Mouse (Mus musculus) CD4-positive, CD25-positive, alpha-beta regulatory T cell, adult 4 months (primary cell): ENCODE results near the gene Sft2d2. TPM values are rescaled to one million over a fixed set of nuclear protein-coding genes. Genes with fewer than 3 reads are reported as not detected.
A peak's percentile ranks its signal among the peaks of the same experiment; 100 is the strongest.

ENCODE experiments used
- ATAC-seq: one replicate; pipeline ENCODE4 v1.8.0; 2017
- polyA plus RNA-seq, 2 experiments: library from polyadenylated mRNA; unstranded; fragments of 100-300 nt; shearing (Covaris generic); gene quantifications; one replicate each; pipeline ENCODE4 v1.2.1; 2017

Gene Sft2d2
- polyA plus RNA-seq, 2 experiments from 2014 or later, result 25.2 to 34.2 TPM

- no peak for ATAC-seq
Measured at GRCm38 (mm10) chr1:165190571-165191273, 3.5 kb downstream of the Sft2d2 start.

GRCm38 (mm10) chr1:165190068-165190467 is 4.2 kb downstream of the Sft2d2 start:
- no peak for ATAC-seq

GRCm38 (mm10) chr1:165188806-165189580 is 5.2 kb downstream of the Sft2d2 start:
- ATAC-seq, result peak; percentile 71

- no peak for ATAC-seq
Measured at GRCm38 (mm10) chr1:165187357-165187756, 6.9 kb downstream of the Sft2d2 start.

GRCm38 (mm10) chr1:165186491-165186890 is 7.7 kb downstream of the Sft2d2 start:
- no peak for ATAC-seq

- ATAC-seq, result no peak
Measured at GRCm38 (mm10) chr1:165185116-165185515, 9.1 kb downstream of the Sft2d2 start.

- ATAC-seq, result no peak
Measured at GRCm38 (mm10) chr1:165184178-165184577, 10.1 kb downstream of the Sft2d2 start.

- no peak for ATAC-seq
Measured at GRCm38 (mm10) chr1:165183400-165183799, 10.8 kb downstream of the Sft2d2 start.

- no peak for ATAC-seq
Measured at GRCm38 (mm10) chr1:165179321-165179720, 14.9 kb downstream of the Sft2d2 start.

GRCm38 (mm10) chr1:165178075-165178474 is 16.2 kb downstream of the Sft2d2 start:
- no peak for ATAC-seq

GRCm38 (mm10) chr1:165174059-165174616 is 20.1 kb downstream of the Sft2d2 start:
- peak; percentile 85 for ATAC-seq

- no peak for ATAC-seq
Measured at GRCm38 (mm10) chr1:165171277-165171676, 23.0 kb downstream of the Sft2d2 start.

- ATAC-seq, result no peak
Measured at GRCm38 (mm10) chr1:165170157-165170556, 24.1 kb downstream of the Sft2d2 start.

- no peak for ATAC-seq
Measured at GRCm38 (mm10) chr1:165169462-165169861, 24.8 kb downstream of the Sft2d2 start.

- no peak for ATAC-seq
Measured at GRCm38 (mm10) chr1:165164920-165165319, 29.3 kb downstream of the Sft2d2 start.

- no peak for ATAC-seq
Measured at GRCm38 (mm10) chr1:165160723-165161405, 33.4 kb downstream of the Sft2d2 start, which contains the start of gene Tbx19. Gene Tbx19 (minus strand): TSS chr1:165160773.

GRCm38 (mm10) chr1:165158841-165159240 is 35.4 kb downstream of the Sft2d2 start:
- ATAC-seq, result no peak

GRCm38 (mm10) chr1:165154162-165154561 is 40.1 kb downstream of the Sft2d2 start:
- ATAC-seq, result no peak

- ATAC-seq, result no peak
Measured at GRCm38 (mm10) chr1:165151216-165151615, 43.0 kb downstream of the Sft2d2 start.

- no peak for ATAC-seq
Measured at GRCm38 (mm10) chr1:165142343-165142916, 51.8 kb downstream of the Sft2d2 start.

GRCm38 (mm10) chr1:165140227-165140626 is 54.0 kb downstream of the Sft2d2 start:
- ATAC-seq, result no peak

GRCm38 (mm10) chr1:165133858-165134257 is 60.4 kb downstream of the Sft2d2 start:
- no peak for ATAC-seq

GRCm38 (mm10) chr1:165133279-165133678 is 61.0 kb downstream of the Sft2d2 start:
- ATAC-seq, result no peak
